Mouse (Mus musculus): ENCODE data around the gene Cpeb4. TPM values are rescaled to one million over a fixed set of nuclear protein-coding genes. Genes with fewer than 3 reads are reported as not detected.
A peak's percentile ranks its signal among the peaks of the same experiment; 100 is the strongest.
"Not testable (repeated sequence)": the region's sequence is repeated elsewhere in the genome, so short reads cannot be mapped to it uniquely, and the experiment has no call there.

Cpeb4 gene
- total RNA-seq, 2 experiments from 2014 or later, result 86.7 to 102 TPM

DNA sequence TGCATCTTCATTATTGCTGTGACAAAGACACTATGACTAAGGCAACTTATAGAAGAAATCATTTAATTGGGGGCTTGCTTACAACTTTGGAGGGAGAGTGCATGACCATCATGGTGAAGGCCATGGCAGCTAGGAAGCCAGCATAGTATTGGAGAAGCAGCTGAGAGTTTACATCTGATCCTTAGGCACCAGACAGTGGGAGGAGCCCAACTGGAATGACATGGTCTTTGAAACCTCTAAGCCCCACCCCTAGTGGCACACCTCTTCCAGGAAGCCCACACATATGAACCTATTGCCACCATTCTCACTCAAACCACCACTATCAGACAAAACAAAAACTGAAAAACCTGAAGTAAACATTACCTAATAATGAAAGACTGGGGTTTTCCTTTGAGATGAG lies 88.1 kb downstream of the Cpeb4 start:
- DNase-seq, result no peak
- intact Hi-C loops (cut with DNase I), result no loop called here

DNA sequence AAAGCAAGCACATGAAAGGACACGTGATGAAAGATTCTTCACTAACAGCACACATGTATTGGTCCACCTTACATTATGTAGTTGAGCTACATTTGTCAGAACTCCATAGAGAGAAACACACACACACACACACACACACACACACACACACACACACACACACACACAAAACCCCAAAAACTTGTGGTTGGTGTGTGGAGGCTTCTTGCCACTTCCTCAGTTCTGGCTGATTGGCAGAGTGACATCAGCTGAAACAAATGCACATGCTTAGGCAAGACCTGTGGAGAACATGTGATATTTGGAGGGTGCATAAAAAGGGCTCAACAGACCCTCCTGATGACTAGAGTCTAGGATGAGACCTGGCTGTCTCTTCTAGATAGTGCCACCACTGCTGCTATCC lies 92.0 kb downstream of the Cpeb4 start:
- no peak for DNase-seq
- intact Hi-C loops (cut with DNase I), result no loop called here

DNA sequence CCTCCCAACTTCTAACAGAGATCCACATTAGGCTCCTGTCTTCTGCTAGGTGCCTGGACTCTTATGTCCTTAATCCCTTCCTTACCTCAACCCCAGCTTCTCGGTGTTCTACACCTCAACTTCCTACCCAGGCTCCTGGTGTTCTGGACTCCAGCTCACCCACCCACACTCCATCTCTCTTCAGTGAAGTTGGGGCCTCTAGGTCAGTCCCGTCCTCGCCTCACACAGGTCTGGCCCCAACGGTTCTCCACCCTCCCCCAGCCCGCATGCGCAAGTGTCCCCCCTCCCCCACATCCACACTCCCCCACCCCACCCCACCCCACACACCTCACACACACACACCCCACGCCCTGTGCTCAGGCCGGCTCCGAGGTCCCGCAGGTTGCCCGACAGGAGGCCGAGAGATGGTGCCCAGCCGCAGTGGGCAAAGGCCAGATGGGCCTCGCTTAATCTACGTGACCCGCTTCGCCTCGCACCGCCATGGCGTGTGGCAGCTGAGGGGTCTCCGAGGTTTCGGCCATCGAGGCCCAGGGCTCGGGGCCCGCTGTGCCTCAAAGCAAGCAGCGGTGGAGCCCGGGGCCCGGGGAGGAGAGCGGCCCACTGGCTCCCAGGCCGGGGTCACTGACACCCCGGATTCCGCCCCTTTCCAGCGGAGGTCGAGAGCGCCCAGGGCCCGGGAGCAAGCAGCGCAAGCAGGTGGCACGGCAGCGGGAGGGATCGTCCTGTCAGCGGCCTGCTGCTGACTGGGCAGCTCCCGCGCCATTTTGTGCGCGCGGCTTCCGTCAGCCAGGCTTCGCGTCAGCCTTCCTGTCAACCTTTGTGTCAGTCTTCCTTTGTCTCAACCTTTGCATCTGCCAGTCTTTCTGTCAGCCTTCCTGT lies 93.5 kb downstream of the Cpeb4 start, which contains the start of gene 4930524B15Rik:
TSS of gene 4930524B15Rik (plus strand) at position 337 of the 879 bp plus-strand sequence.
- DNase-seq, result peak in 1 of 2 experiments; percentile 13
- intact Hi-C loops (cut with DNase I), result no loop called here

DNA sequence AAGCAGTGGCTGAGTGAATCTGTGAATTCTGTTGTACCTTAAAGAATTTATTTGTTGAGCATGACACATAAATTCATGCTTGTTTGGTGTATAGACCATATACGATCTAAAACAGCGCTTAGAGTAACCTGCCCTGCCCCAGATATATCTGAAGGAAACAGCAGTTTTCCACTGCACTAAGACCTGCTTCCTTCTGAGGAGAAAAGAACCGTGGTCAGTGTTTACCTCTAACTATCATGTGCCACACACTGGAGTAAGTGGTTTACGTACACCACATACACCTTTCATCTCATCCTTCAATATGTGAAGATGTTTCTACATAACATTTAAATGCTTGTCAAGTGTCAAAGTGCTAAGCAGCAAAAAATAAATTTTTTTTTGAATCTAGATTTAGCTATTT lies 102.1 kb downstream of the Cpeb4 start:
- intact Hi-C loops (cut with DNase I), result no loop called here
- DNase-seq, result no peak

DNA sequence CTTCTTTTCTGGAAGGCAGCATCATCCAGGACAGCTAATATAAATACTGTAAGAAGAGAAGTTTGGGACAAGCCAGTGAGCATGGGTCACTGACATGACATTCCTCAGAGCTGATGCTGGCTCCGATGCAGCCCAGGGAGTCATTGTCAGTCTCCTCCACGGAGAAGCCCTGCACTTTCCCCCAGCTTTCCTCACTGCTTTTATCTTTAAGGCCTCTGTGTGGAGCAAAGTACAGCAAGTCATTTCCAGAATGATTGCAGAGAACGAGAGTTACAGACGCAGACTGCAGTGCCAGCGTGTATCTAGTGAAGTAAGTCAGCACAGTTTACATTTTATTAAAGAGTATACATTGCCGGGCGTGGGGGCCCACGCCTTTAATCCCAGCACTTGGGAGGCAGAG lies 102.8 kb downstream of the Cpeb4 start:
- intact Hi-C loops (cut with DNase I), result no loop called here
- no peak for DNase-seq

DNA sequence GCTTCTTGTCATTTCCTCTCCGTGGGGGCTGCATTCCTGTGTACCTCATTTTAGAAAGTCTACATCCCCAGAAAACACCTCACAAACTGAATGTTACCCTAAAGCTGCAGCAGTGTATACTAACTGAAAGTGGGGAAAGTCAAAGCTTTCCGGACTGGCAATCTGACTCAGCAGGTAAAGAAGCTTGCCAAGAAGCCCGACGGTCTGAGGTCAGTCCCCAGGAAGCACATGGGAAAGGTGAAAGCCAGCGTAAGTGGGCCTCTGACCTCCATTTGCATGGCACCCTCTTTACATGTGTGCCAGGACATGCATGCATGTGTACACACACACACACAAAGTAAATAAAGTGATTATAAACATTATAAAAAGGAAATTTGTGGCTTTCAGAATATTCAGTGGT lies 103.7 kb downstream of the Cpeb4 start:
- no peak for DNase-seq
- intact Hi-C loops (cut with DNase I), result no loop called here

DNA sequence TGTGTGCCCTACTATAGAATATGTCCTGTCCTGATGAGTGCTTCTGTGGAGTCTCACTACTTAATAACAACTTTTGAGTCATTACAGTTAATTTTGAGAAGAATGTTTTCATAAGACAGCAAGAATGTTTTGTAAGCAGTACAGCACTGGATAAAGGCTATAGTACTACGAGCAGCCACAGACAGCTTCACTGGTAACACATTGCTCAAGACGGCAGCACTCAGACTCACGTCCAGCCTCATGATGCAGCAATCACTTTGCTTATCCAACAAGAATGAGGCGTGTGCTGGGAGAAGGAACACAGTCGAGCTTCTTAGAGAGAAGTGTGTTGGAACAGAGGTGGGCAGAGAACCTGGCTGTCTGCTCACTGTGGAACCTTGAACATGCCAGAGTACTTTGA lies 104.1 kb downstream of the Cpeb4 start:
- DNase-seq, result no peak
- intact Hi-C loops (cut with DNase I), result no loop called here

DNA sequence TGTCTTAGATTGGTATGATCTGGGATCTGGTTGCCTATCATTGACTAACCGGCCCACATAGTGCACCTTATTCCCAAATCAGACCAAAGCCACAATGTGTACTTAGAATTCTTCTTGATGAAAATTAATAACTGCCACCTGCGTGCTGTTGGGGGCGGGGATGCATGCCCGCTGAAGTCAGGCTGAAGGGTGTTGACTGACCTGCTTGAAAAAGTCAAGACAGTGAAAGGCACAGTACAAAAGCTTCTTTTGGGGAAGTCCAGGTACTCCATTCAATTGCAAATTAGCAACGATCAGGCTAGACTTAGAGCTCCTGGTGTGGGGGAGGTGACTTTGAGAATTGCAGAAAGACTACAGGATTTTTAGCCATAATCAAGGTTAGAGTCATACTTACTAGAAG lies 108.1 kb downstream of the Cpeb4 start:
- DNase-seq; intact Hi-C loops (cut with DNase I): not testable (repeated sequence)

DNA sequence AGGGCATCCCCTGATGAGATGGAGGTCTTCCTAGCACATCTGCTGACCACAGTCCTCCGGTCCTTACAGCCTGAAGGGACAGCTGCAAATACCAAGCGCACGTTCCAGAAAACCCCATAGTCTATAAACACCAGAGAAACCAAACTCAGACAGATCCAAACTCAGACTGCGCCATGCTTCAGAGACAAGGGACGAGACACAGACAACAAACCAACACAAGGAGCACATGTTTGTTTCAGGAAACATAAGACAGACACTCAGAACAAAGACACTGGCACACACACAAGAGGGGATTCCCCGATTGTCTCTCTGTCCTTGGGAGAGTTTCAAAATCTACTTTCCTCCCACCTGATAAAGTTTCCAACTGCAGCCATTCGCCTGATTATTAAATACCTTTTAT lies 109.8 kb downstream of the Cpeb4 start:
- no peak for DNase-seq
- intact Hi-C loops (cut with DNase I), result no loop called here

DNA sequence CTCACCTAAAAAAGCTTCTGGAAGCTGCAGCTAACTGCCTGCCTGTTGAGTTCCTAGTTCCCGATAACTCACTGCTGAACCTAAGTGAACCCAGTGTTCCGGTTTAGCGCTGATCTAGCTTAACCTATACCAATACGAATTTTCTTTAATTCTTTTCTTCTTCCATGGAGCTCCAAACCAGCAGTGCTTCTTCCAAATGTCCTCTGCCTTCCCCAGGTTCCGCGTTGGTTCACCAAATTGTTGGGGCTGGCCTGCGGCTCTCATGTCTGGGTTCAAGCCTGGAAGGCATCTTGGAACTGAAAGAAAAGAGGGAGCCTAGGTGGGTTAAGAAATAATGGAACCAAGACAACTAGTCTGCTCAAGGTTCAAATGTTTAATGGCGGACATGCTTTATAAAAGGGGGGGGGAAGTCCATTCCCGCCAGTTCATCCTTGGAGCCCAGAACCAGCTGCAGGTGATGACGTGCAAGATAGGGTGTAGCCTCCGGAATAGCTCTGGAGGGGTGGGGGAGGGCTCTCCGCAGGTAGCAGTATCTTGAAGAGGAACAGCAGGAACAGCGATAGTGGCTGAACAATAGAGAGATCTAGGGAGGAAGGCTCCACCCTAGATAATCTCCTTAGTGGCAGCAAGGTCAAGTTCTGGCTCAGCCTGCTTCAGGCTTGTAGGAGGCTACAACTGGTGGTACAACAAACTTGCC lies 110.4 kb downstream of the Cpeb4 start:
- intact Hi-C loops (cut with DNase I); DNase-seq: not testable (repeated sequence)

DNA sequence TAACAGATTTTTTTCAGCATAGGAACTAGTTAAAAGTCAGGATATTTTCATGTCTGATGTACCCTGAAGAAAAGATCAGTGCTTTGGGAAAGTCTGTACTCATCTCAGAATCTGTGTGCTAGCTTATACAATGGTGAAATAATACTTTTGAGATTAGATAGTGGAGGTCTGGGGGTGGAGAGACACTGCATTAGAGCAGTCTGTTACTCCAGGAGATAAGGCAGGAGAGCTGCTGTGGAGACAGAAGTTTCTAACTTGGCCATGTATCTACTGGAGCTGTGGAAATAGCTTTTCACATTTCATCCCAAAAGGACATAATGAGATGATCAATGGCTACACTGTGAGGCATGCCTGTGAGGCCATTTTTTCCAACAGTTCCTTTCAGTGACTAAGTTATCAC lies 111.2 kb downstream of the Cpeb4 start:
- DNase-seq, result no peak
- intact Hi-C loops (cut with DNase I), result no loop called here

DNA sequence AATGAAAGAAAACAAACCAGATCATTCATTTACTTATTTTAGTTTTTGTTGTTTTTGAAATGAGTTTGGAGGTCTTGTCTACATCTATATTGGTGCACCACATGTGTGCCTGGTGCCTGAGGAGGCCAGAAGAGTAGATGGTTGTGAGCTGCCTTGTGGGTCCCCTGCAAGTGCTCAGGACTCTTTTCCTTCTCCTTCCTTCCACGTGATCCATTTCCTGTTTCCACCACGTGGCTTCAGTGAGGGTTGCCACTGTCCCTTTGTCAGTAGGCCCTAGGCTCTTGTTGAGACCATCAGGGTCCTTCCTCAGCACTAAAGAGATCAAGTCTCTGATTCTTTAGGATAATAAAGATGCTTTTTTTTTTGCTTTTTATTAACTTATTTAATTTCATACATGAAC lies 112.8 kb downstream of the Cpeb4 start:
- intact Hi-C loops (cut with DNase I), result no loop called here
- no peak for DNase-seq

Other genes with a start within 250 kb of the Cpeb4 start
- gene Bod1, start 200.3 kb upstream of the Cpeb4 start, total RNA-seq (2021), result 100 to 1,000 TPM; 122 to 131 TPM
- gene 4930524B15Rik, start 93.4 kb downstream of the Cpeb4 start, total RNA-seq (2021), result not detected
- gene Nsg2, start 128.3 kb downstream of the Cpeb4 start, total RNA-seq (2021), result 1 to 10 TPM in 1 of 2 experiments, under 1 TPM in 1; 0.68 to 1.1 TPM

Data from heart, postnatal 36 days (tissue).